Mouse (Mus musculus): Measurements from ENCODE around the gene Socs2.

Gene Socs2

GRCm38 (mm10) chr10:95420284-95420683 is 3.3 kb upstream of the Socs2 start:
- no peak for DNase-seq (ENCODE audit: low spot score in 2 of 2)

DNA sequence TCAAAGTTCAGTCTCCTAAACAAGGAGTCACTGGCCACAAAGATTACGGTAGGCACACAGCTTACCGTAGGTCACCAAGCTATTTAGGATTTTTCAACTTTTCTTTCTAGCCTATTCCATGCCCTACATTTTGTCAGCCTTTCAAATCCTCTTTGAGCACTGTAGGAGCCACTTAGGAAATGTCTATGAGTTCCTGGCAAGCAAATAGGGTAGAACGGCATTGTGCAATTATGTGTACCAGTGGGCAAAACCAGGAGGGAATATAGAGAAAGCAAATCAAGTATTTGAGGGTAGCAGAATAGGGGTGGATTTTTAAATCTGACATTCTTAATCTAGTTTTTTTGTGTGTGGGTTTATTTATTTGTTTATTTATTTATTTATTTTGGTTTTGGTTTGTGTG is 2.7 kb upstream of the Socs2 start:
- no peak for DNase-seq (ENCODE audit: low spot score in 2 of 2)

DNA sequence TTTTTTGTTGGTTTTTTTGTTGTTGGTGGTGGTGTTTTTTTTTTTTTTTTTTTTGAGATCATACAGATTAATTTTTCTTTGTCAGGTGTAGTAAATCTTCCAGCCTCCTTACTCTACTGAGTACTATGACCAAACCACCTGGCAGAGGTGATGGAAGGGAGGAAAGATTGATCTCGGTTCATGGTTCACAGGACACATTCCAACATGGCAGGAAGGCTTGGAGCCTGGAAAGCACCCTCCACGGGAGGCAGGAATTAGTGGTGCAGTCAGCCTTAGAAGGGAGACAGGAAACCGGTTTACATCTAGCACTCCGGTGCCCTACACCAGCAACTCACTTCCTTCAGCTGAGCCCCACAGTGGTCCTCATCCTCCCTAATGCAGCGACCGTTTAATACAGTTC is 1.7 kb upstream of the Socs2 start:
- DNase-seq (ENCODE audit: low spot score in 2 of 2) = peak; percentile 4 to 22

- peak; percentile 18 to 43 for DNase-seq (ENCODE audit: low spot score in 2 of 2)
Measured at GRCm38 (mm10) chr10:95417496-95418236, 686 bp upstream of the Socs2 start.

DNA sequence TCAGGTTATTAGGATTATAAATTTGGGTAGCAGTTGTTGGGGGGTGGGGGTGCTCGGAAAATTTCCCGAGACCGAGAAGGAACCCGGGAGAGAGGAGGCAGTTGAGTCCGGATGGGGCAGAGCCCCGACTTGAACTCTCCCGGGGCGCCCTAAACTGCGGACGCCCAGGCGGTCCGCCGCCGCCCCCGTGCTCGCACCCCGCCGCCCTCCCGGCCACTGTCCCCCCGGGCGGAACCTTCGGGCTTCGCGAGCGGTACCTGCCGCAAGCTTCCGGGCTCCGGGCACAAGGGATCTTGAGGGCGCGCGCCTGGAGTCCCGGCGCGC is 657 bp downstream of the Socs2 start:
- no peak for DNase-seq (ENCODE audit: low spot score in 2 of 2)

GRCm38 (mm10) chr10:95415533-95416360 is 1.2 kb downstream of the Socs2 start:
- peak; percentile 20 to 42 for DNase-seq (ENCODE audit: low spot score in 2 of 2)

- no peak for DNase-seq (ENCODE audit: low spot score in 2 of 2)
Measured at GRCm38 (mm10) chr10:95415159-95415532, 1.8 kb downstream of the Socs2 start.

DNA sequence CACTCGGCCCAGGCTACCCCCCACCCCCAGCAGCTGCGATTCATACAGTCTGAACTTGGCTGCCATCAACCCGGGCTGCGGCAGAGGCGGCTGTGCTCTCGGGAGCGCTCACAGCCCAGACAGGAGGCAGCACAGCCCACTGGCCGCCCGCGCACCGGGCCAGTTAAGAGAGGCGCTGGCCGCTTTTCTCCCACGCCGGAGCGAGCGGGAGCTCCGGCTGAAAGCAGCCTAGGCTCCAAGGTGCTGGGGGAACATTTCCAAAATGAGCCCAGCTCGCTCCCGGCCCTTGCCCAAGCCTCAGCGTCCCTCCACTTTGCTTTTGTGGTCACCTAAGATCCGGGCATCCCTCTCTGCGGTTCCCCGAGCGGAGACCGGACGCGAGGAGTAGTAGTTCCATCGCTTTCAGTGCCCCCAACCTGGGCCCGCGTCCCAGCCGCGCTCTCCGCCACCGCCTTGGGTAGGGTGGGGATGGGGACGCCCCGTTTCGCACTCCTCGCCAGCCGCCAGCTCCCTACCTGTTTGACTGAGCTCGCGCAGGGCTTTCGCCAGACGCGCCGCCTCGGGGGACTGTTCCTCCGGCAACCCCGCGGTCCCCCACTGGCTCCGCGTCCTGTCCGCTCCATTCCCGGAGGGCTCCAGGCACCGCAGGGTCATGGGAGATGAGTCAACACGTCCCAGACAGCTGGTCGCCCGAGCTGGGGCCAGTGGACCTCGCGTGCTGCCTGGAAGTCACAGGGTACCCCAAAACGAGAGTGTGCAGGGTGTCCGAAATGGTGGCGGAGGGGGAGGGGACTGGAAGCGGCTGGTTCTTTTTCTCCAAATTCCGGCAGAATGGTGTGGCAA is 2.4 kb downstream of the Socs2 start:
- peak in 1 of 2 experiments; percentile 16 for DNase-seq (ENCODE audit: low spot score in 2 of 2)

GRCm38 (mm10) chr10:95411139-95411538 is 5.8 kb downstream of the Socs2 start:
- no peak for DNase-seq (ENCODE audit: low spot score in 2 of 2)

GRCm38 (mm10) chr10:95410709-95411108 is 6.3 kb downstream of the Socs2 start:
- no peak for DNase-seq (ENCODE audit: low spot score in 2 of 2)

- no peak for DNase-seq (ENCODE audit: low spot score in 2 of 2)
Measured at GRCm38 (mm10) chr10:95410209-95410608, 6.8 kb downstream of the Socs2 start.

- no peak for DNase-seq (ENCODE audit: low spot score in 2 of 2)
Measured at GRCm38 (mm10) chr10:95409149-95409548, 7.8 kb downstream of the Socs2 start.

GRCm38 (mm10) chr10:95408487-95408886 is 8.5 kb downstream of the Socs2 start:
- DNase-seq (ENCODE audit: low spot score in 2 of 2) = no peak

DNA sequence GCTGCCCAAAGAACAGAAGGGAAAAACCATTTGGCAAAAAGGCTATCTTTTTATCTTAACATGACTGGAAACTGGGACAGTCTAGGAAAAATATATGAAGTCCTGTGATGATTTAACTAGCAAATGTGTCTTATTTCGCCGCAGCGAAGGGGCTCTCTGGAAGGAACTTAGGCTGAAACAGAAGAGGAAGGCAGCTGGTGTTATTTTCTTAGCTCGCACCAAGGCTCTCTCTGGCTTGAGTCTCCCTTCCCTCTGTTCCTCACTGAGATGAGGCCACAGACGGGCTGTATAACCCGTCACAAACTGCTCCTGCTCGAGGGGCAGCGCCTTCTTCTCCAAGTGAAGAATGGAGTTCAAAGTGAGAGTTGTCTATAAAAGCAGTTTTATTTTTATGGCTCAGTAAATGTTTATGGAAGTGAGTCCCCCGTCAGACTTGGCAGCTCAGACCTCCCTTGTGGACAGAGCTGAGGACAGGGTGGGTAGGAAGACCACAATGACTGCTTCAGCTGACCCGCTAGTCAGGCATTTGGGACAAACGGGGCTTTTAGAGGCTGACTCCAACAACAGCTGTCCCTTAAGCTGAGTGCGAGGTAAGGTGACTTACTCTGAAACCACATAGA is 9.3 kb downstream of the Socs2 start:
- DNase-seq (ENCODE audit: low spot score in 2 of 2) = no peak

DNA sequence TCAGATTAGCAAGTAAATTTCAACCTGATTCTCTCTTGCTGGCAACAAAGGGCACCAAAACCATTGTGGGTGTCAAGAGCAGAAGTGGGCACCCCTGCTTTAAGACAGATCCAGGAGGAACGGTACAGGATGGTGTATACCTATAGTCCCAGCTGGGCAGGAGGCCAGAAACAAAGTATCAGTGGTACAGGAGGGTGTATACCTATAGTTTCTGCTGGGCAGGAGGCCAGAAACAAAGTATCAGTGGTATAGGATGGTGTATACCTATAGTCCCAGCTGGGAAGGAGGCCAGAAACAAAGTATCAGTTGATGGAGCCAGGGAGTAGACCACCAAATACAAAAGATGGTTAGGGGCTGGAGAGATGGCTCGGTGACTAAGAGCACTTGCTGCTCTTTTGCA is 12.2 kb downstream of the Socs2 start:
- no peak for DNase-seq (ENCODE audit: low spot score in 2 of 2)

- no peak for DNase-seq (ENCODE audit: low spot score in 2 of 2)
Measured at GRCm38 (mm10) chr10:95399689-95400354, 17.2 kb downstream of the Socs2 start.

DNA sequence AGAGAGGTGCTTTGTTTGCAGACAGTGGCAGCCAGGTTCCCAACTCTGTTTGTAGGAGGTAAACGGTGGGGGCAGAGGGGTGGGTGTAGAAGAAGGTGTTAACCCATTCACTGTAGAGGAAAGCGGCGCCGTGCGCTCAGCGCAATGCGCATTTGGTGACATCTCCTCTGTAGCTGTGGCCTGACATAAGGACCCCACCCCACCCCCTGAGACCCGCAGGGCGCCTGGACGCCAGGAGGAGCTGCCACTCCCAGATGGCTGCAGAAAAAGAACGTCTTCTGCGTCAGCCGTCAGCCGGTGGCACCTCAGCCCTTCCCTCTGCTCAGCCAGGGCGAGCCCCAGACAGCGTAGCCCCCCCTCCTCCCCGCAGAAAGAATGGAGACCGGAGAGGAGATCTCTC is 18.5 kb downstream of the Socs2 start:
- DNase-seq (ENCODE audit: low spot score in 2 of 2) = no peak

DNA sequence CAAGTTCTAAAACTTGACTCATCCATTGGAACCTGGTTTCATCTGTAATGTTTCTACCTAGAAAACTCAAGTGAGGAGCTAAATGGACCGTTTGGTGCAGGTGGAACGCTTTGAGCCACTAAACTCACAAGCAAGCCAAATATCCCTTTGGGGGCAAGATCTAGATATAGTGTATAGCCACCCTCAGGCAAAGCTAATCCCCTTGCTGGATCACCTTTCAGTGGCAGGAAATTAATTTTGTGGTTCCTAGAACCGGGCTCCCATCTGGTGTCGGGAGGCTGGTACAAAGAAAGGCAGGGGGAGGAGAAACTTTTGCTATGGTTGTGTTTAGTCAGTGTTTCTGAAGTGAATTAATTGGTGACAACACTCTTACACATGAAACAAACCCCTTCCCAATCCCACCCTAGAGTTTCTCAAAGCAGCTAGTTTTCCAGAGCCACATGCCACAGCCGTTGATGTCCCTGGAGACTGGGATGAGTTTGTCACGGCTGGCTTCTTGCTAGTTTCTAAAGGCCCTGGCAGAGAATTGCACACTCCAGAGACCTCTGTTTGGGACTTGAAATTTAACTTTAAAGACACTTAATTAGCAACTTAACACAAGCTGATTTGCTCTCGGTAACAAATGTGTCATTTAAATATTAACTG is 19.7 kb downstream of the Socs2 start:
- DNase-seq (ENCODE audit: low spot score in 2 of 2) = no peak

DNA sequence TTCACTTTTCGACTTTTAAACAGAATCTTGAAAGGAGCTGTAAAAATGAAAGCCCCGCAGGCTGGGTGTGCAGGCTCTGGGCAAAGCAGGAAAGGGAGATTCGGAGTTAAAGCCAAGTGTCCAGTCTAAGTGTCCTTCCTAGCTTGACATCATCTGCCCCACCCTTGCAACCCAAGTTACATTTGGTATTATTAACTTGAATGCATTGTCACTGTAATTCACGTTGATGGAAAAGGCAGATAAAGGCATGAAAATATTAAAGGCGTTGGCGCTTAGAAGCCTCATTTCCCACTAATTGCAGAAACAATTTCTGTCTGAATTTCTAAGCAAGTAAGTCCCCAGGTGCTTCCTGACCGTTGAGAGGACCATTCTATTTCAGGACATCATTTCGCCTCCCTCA is 20.6 kb downstream of the Socs2 start:
- DNase-seq (ENCODE audit: low spot score in 2 of 2) = no peak

- no peak for DNase-seq (ENCODE audit: low spot score in 2 of 2)
Measured at GRCm38 (mm10) chr10:95394819-95395812, 21.9 kb downstream of the Socs2 start.

Measured in thymus, postnatal 10 days (tissue).